Mouse (Mus musculus) forelimb bud, embryonic 11.5 days (tissue): ENCODE measurements at regions not wholly inside any gene's neighbourhood (a gene's known extent, or its start where the extent isn't known, plus 50 kb on each side); places are given as distances from the start of the nearest gene placed in this dataset.

ENCODE experiments used
- DNase-seq: peaks from one replicate; pipeline ENCODE4 v3.0.0-alpha.2; 2012; ENCODE audit warnings: low read depth, low spot score

DNA sequence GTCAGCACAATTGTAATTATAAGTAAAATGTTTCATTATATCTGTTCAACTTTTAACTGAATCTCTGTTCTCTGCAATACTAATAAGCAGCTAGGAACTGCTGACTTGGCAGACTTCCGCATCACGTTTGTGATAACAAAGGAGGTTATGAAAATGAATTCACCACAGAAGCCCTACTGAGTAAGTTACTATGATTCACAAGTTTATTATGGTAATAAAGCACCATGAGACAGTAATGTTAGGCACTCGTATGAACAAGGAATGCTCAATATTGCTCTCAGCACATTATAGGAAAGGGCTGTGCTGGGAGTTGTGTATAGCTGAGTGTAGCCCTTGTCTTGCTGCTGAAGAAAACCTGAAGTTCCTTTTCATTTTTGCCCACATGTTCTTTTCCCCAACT, 238.9 kb upstream of the Pcdh9 start:
- DNase-seq: no peak

DNA sequence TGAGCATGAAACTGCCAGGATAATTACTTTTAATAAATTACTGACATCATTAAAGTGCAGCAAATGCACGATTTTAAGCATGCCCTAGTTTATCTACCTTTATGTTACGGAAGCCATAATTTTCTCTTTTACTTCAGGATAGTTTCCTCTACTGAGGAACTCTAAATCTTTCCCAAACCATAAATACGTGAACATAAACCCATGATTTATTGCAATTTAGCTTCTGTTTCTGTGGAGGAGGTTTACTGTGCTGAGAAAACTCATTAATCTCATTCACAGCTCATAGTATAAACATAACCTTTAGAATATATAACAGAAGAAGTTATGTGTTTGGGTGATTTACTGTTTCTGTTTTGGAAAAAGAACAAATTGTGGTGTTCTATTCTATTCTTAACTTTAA, 233.1 kb upstream of the Pcdh9 start:
- no peak for DNase-seq

GRCm38 (mm10) chr14:94098856-94099255, 208.4 kb upstream of the Pcdh9 start:
- DNase-seq: peak; percentile 39

DNA sequence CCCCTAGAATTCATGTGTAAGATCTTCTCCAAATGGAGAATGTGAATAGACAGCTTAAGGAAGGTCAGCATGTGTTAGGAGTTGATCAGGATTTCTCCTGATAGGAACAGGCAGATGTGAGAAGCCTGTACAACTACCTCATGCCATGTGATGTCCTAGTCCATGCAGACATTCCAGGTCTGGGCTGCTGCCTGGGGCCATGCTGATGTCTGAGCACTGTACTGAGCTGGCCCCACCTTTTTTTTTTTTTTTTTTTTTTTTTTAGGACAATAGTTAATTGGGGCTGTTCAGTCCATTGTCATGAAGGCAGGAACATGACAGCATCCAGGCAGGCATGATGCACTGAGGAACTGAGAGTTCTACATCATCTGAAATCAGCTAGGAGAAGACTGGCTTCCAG, 203.5 kb upstream of the Pcdh9 start:
- DNase-seq: no peak
